ENCODE assay signal across 17 mouse cellular contexts in the genomic region with DNA sequence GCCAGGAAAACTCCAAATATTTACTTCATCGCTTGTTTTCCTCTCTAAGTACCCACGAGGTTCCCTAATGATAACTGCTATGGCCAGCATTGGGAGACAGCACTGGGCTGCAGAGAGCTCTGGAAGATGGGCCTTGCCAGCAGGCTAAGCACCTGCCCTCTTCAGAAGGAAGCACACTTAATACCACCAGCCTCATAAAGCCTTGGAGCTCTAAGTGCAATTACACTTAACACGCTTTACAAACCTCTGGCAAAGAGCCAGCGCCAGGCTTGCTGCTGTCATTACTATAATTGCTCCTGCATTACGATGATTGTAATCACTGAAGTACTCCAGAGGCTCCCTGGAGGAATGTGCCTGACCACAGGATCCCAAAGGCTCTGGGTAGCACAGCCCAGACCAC. TPM values are rescaled to one million over a fixed set of nuclear protein-coding genes. Genes with fewer than 3 reads are reported as not detected.
DNase-seq lines count a peak whose midpoint lies in the region; ATAC-seq and TF ChIP-seq lines count a peak whose summit lies in the region.
"Had no signal": no experiment of that assay in that cellular context is flagged by ENCODE, and none has a peak within 500 bp of the region (broad histone marks: within the 10 kb centered on the region; RNA-seq: fewer than 3 reads in every experiment).

No protein-coding gene starts in this region.

- peak overlapping the region; percentile 64 for H3K27ac ChIP-seq in forebrain, embryonic 13.5 days
- no peak overlapping the region for H3K27ac ChIP-seq in forebrain, embryonic 10.5 days
- H3K27ac ChIP-seq in intestine, postnatal 0 days (ENCODE audit: low read depth, low read length): no peak overlapping the region; the same call in 1 of the 2 replicates
- no peak overlapping the region for H3K27ac ChIP-seq in limb, embryonic 10.5 days
- H3K27ac ChIP-seq: heart, embryonic 15.5 days; left cerebral cortex, adult 2 months; macrophage; stomach, embryonic 15.5 days had no signal

- H3K4me2 ChIP-seq in forebrain, embryonic 13.5 days: no peak overlapping the region
- H3K4me2 ChIP-seq in intestine, postnatal 0 days (replicated peaks; ENCODE audit: low read depth): no peak overlapping the region
- H3K4me2 ChIP-seq: heart, embryonic 15.5 days; liver, embryonic 11.5 days; stomach, embryonic 15.5 days had no signal

- no peak for TF ChIP-seq POLR2A in lung, adult 2 months (IDR thresholded peaks at IDR 0.05; ENCODE audit: borderline replicate concordance, extremely low read depth, low read depth, low read length)

- TF ChIP-seq CTCF in lung, adult 2 months (IDR thresholded peaks at IDR 0.05; ENCODE audit: insufficient read depth, low read length): no peak
- no peak; the same call in 1 of the 2 replicates for TF ChIP-seq CTCF in intestine, postnatal 0 days (IDR thresholded peaks at IDR 0.05; ENCODE audit: low read depth)

- 52% methylated on average over 5 of the region's 5 CpGs for WGBS in forebrain, embryonic 13.5 days
- WGBS in forebrain, embryonic 10.5 days: 94% methylated on average over 5 of the region's 5 CpGs
- 40% methylated on average over 5 of the region's 5 CpGs for WGBS in lung, adult 2 months
- WGBS in intestine, postnatal 0 days: 27% methylated on average over 5 of the region's 5 CpGs
- WGBS in limb, embryonic 10.5 days: 70% methylated on average over 5 of the region's 5 CpGs

- H3K4me1 ChIP-seq in forebrain, embryonic 13.5 days: peaks cover 30% of the 10 kb centered on the region
- H3K4me1 ChIP-seq in forebrain, embryonic 10.5 days: peaks cover 14% of the 10 kb centered on the region
- peaks cover 5% of the 10 kb centered on the region; the same call in 1 of the 2 replicates for H3K4me1 ChIP-seq in lung, adult 2 months (ENCODE audit: control insufficient read depth, insufficient read depth, low read length)
- peaks cover 7% of the 10 kb centered on the region for H3K4me1 ChIP-seq in intestine, postnatal 0 days (replicated peaks; ENCODE audit: control insufficient read depth, insufficient read depth, low read length)
- H3K4me1 ChIP-seq in limb, embryonic 10.5 days: peaks cover 13% of the 10 kb centered on the region

- H3K9me3 ChIP-seq in forebrain, embryonic 13.5 days (replicated peaks): no peaks in the 10 kb centered on the region
- H3K9me3 ChIP-seq in forebrain, embryonic 10.5 days: no peaks in the 10 kb centered on the region
- H3K9me3 ChIP-seq in intestine, postnatal 0 days (ENCODE audit: control insufficient read depth): no peaks in the 10 kb centered on the region
- no peaks in the 10 kb centered on the region for H3K9me3 ChIP-seq in limb, embryonic 10.5 days (replicated peaks)
- H3K9me3 ChIP-seq: heart, embryonic 15.5 days; stomach, embryonic 15.5 days had no signal

- peaks cover 33% of the 10 kb centered on the region for H3K36me3 ChIP-seq in forebrain, embryonic 13.5 days (ENCODE audit: poor library complexity, severe bottlenecking)
- peaks cover 76% of the 10 kb centered on the region for H3K36me3 ChIP-seq in forebrain, embryonic 10.5 days (replicated peaks)
- H3K36me3 ChIP-seq in intestine, postnatal 0 days (ENCODE audit: control insufficient read depth, insufficient read depth): peaks cover 22% of the 10 kb centered on the region; the same call in 1 of the 2 replicates
- peaks cover 59% of the 10 kb centered on the region for H3K36me3 ChIP-seq in limb, embryonic 10.5 days
- H3K36me3 ChIP-seq: stomach, embryonic 15.5 days had no signal

- no peak for DNase-seq in forebrain, embryonic 10.5 days (ENCODE audit: extremely low spot score, low spot score)
- peak; percentile 18 for DNase-seq in lung, adult 2 months
- DNase-seq in lung, postnatal 25 days (ENCODE audit: low spot score): no peak
- peak; percentile 40 for DNase-seq in Muller cell, postnatal 12 days (ENCODE audit: inconsistent ontology term)
- no peak for DNase-seq in B cell, adult 2 months
- DNase-seq in limb, embryonic 10.5 days (ENCODE audit: low spot score): no peak
- DNase-seq: gastrocnemius, postnatal 14 days; right cerebral cortex, adult 18-20 months; thymus, postnatal 4 days had no signal

- H3K9ac ChIP-seq in forebrain, embryonic 13.5 days: peak overlapping the region; percentile 24; the same call in 1 of the 2 replicates
- no peak overlapping the region for H3K9ac ChIP-seq in intestine, postnatal 0 days (ENCODE audit: low read depth, low read length)
- H3K9ac ChIP-seq: heart, embryonic 15.5 days; stomach, embryonic 15.5 days had no signal

- no peak overlapping the region for H3K4me3 ChIP-seq in forebrain, embryonic 13.5 days
- H3K4me3 ChIP-seq in forebrain, embryonic 10.5 days: no peak overlapping the region
- no peak overlapping the region for H3K4me3 ChIP-seq in lung, adult 2 months (replicated peaks; ENCODE audit: extremely low read depth, low read depth, low read length)
- no peak overlapping the region for H3K4me3 ChIP-seq in intestine, postnatal 0 days (ENCODE audit: low read depth, low read length)
- no peak overlapping the region for H3K4me3 ChIP-seq in limb, embryonic 10.5 days
- H3K4me3 ChIP-seq: heart, embryonic 15.5 days; left cerebral cortex, adult 2 months; myocyte; stomach, embryonic 15.5 days had no signal

- peak; percentile 67; the same call in 1 of the 2 replicates for ATAC-seq in forebrain, embryonic 13.5 days
- peak; percentile 77 for ATAC-seq in intestine, postnatal 0 days

- no peaks in the 10 kb centered on the region for H3K27me3 ChIP-seq in forebrain, embryonic 13.5 days
- H3K27me3 ChIP-seq in forebrain, embryonic 10.5 days (ENCODE audit: poor library complexity, severe bottlenecking): no peaks in the 10 kb centered on the region
- no peaks in the 10 kb centered on the region for H3K27me3 ChIP-seq in intestine, postnatal 0 days (replicated peaks; ENCODE audit: control insufficient read depth, insufficient read depth, low read length)
- no peaks in the 10 kb centered on the region for H3K27me3 ChIP-seq in limb, embryonic 10.5 days (ENCODE audit: low read depth, poor library complexity, severe bottlenecking)
- H3K27me3 ChIP-seq: heart, embryonic 15.5 days; stomach, embryonic 15.5 days had no signal

RNA-seq across cellular contexts. Expression of gene Cars, which starts 5.0 kb away (rescaled TPM):
- 64.4 and 73.7 TPM in 2 replicates for polyA plus RNA-seq in forebrain, embryonic 13.5 days (2015; fragmentation: Nextera tagmentation; extraction: Ambion mirVana)
- polyA plus RNA-seq in forebrain, embryonic 10.5 days (2016; fragmentation: Nextera tagmentation; extraction: Ambion mirVana): 87.3 and 93.9 TPM in 2 replicates
- polyA plus RNA-seq in lung, adult 2 months (2012; rRNA removed): 14.4 and 17.1 TPM in 2 replicates
- 19.3 and 21.1 TPM in 2 replicates for polyA plus RNA-seq in intestine, postnatal 0 days (2015; fragmentation: Nextera tagmentation; extraction: Ambion mirVana)
- polyA plus RNA-seq in limb, embryonic 10.5 days (2016; fragmentation: Nextera tagmentation; extraction: Ambion mirVana): 79.2 and 88.3 TPM in 2 replicates

RNA-seq across cellular contexts. Expression of gene Tnfrsf26, which starts 33.7 kb away (rescaled TPM):
- 0.05 and 0.14 TPM in 2 replicates for polyA plus RNA-seq in forebrain, embryonic 13.5 days (2015; fragmentation: Nextera tagmentation; extraction: Ambion mirVana)
- 0.17 and 0.35 TPM in 2 replicates for polyA plus RNA-seq in forebrain, embryonic 10.5 days (2016; fragmentation: Nextera tagmentation; extraction: Ambion mirVana)
- polyA plus RNA-seq in lung, adult 2 months (2012; rRNA removed): 0.76 and 1.8 TPM in 2 replicates
- polyA plus RNA-seq in intestine, postnatal 0 days (2015; fragmentation: Nextera tagmentation; extraction: Ambion mirVana): 0.27 TPM in 2 replicates
- 0.09 and 0.20 TPM in 2 replicates for polyA plus RNA-seq in limb, embryonic 10.5 days (2016; fragmentation: Nextera tagmentation; extraction: Ambion mirVana)

RNA-seq across cellular contexts. Expression of gene Nap1l4, which starts 46.0 kb away (rescaled TPM):
- 346 and 367 TPM in 2 replicates for polyA plus RNA-seq in forebrain, embryonic 13.5 days (2015; fragmentation: Nextera tagmentation; extraction: Ambion mirVana)
- 375 and 396 TPM in 2 replicates for polyA plus RNA-seq in forebrain, embryonic 10.5 days (2016; fragmentation: Nextera tagmentation; extraction: Ambion mirVana)
- 41.9 and 57.7 TPM in 2 replicates for polyA plus RNA-seq in lung, adult 2 months (2012; rRNA removed)
- 79.9 and 85.0 TPM in 2 replicates for polyA plus RNA-seq in intestine, postnatal 0 days (2015; fragmentation: Nextera tagmentation; extraction: Ambion mirVana)
- 385 and 410 TPM in 2 replicates for polyA plus RNA-seq in limb, embryonic 10.5 days (2016; fragmentation: Nextera tagmentation; extraction: Ambion mirVana)

RNA-seq across cellular contexts. Expression of gene Tnfrsf22, which starts 54.6 kb away (rescaled TPM):
- polyA plus RNA-seq in forebrain, embryonic 13.5 days (2015; fragmentation: Nextera tagmentation; extraction: Ambion mirVana): 5.3 and 5.5 TPM in 2 replicates
- 10.1 TPM in 2 replicates for polyA plus RNA-seq in forebrain, embryonic 10.5 days (2016; fragmentation: Nextera tagmentation; extraction: Ambion mirVana)
- polyA plus RNA-seq in lung, adult 2 months (2012; rRNA removed): 5.7 and 6.5 TPM in 2 replicates
- 2.7 and 3.1 TPM in 2 replicates for polyA plus RNA-seq in intestine, postnatal 0 days (2015; fragmentation: Nextera tagmentation; extraction: Ambion mirVana)
- 9.3 and 9.8 TPM in 2 replicates for polyA plus RNA-seq in limb, embryonic 10.5 days (2016; fragmentation: Nextera tagmentation; extraction: Ambion mirVana)

Comparison
In these comparisons a context has a peak if more than half of its experiments do, and no peak if none do; other contexts are left out.
1. DNase-seq: peak in lung, adult 2 months (single experiment) and Muller cell, postnatal 12 days (single experiment); none in forebrain, embryonic 10.5 days (single experiment), lung, postnatal 25 days (single experiment), B cell, adult 2 months (0 of 2) and limb, embryonic 10.5 days (single experiment).